Mouse (Mus musculus): ENCODE results near the gene Evi5. TPM values are rescaled to one million over a fixed set of nuclear protein-coding genes. Genes with fewer than 3 reads are reported as not detected.
"Not testable (repeated sequence)": the region's sequence is repeated elsewhere in the genome, so short reads cannot be mapped to it uniquely, and the experiment has no call there.

The Evi5 gene
- polyA plus RNA-seq, 1 experiment from 2014 or later, result 51.7 TPM

- peak within 1 kb of the TSS; percentile 98 for H3K9ac ChIP-seq
- peak within 1 kb of the TSS; percentile 98 for H3K4me3 ChIP-seq
- peaks cover 17% of the 10 kb centered on the region for H3K4me1 ChIP-seq
- H3K27me3 ChIP-seq, result no peaks in the 10 kb centered on the region; the same call in 1 of the 2 replicates
- peaks cover 32% of the 10 kb centered on the region for H3K36me3 ChIP-seq (ENCODE audit: poor library complexity, severe bottlenecking)
- H3K9me3 ChIP-seq (replicated peaks), result no peaks in the 10 kb centered on the region
- H3K4me2 ChIP-seq, result peak within 1 kb of the TSS; percentile 80
- WGBS, result 4% methylated on average over 64 of the region's 66 CpGs
- peak; percentile 98 for ATAC-seq
- H3K27ac ChIP-seq, result peak within 1 kb of the TSS; percentile 87
These were observed 25.5 kb upstream of the Evi5 start, which contains the start of gene Rpl5 for GRCm38 (mm10) chr5:107900206-107901013. Rpl5 (plus strand) TSS chr5:107900502.

GRCm38 (mm10) chr5:107896265-107896664 is 21.4 kb upstream of the Evi5 start:
- no peak overlapping the region for H3K9ac ChIP-seq
- no peak for ATAC-seq
- H3K4me1 ChIP-seq, result peaks cover 2% of the 10 kb centered on the region; the same call in 1 of the 2 replicates
- H3K36me3 ChIP-seq (ENCODE audit: poor library complexity, severe bottlenecking), result no peaks in the 10 kb centered on the region
- H3K27me3 ChIP-seq, result no peaks in the 10 kb centered on the region; the same call in 1 of the 2 replicates
- H3K4me2 ChIP-seq, result no peak overlapping the region
- 67% methylated on average over 1 of the region's 1 CpGs for WGBS
- no peaks in the 10 kb centered on the region for H3K9me3 ChIP-seq (replicated peaks)
- H3K4me3 ChIP-seq, result no peak overlapping the region
- no peak overlapping the region for H3K27ac ChIP-seq

GRCm38 (mm10) chr5:107894676-107895075 is 19.8 kb upstream of the Evi5 start:
- no peak overlapping the region for H3K9ac ChIP-seq
- H3K36me3 ChIP-seq (ENCODE audit: poor library complexity, severe bottlenecking), result no peaks in the 10 kb centered on the region
- H3K9me3 ChIP-seq (replicated peaks), result no peaks in the 10 kb centered on the region
- H3K27ac ChIP-seq, result no peak overlapping the region
- H3K4me3 ChIP-seq, result no peak overlapping the region
- 77% methylated on average over 7 of the region's 7 CpGs for WGBS
- H3K27me3 ChIP-seq, result no peaks in the 10 kb centered on the region; the same call in 1 of the 2 replicates
- no peak for ATAC-seq
- no peak overlapping the region for H3K4me2 ChIP-seq
- 0 out of 2 replicates have a peak, but pooled peaks cover 3% of the 10 kb centered on the region for H3K4me1 ChIP-seq

- 89% methylated on average over 1 of the region's 1 CpGs for WGBS
- not testable (repeated sequence) for H3K9ac ChIP-seq; H3K27ac ChIP-seq; H3K9me3 ChIP-seq (replicated peaks); H3K4me3 ChIP-seq; H3K27me3 ChIP-seq; H3K4me1 ChIP-seq; ATAC-seq; H3K4me2 ChIP-seq; H3K36me3 ChIP-seq (ENCODE audit: poor library complexity, severe bottlenecking)
These were observed 16.6 kb upstream of the Evi5 start for GRCm38 (mm10) chr5:107891515-107891914.

- Histone ChIP-seq H3K27ac (no peak overlapping the region), H3K4me3 (no peak overlapping the region), H3K9ac (no peak overlapping the region), H3K27me3 (no peaks in the 10 kb centered on the region), H3K36me3 (ENCODE audit: poor library complexity, severe bottlenecking) (no peaks in the 10 kb centered on the region), H3K9me3 (replicated peaks) (no peaks in the 10 kb centered on the region), H3K4me1 (0 out of 2 replicates have a peak, but pooled peaks cover 3% of the 10 kb centered on the region), H3K4me2 (no peak overlapping the region)
- ATAC-seq, result no peak
- 66% methylated on average over 9 of the region's 9 CpGs for WGBS
These were observed 15.3 kb upstream of the Evi5 start for GRCm38 (mm10) chr5:107889994-107890888.

- no peak overlapping the region for H3K4me2 ChIP-seq
- no peaks in the 10 kb centered on the region for H3K36me3 ChIP-seq (ENCODE audit: poor library complexity, severe bottlenecking)
- H3K27ac ChIP-seq, result no peak overlapping the region
- H3K4me3 ChIP-seq, result no peak overlapping the region
- H3K27me3 ChIP-seq, result no peaks in the 10 kb centered on the region
- H3K9me3 ChIP-seq (replicated peaks), result no peaks in the 10 kb centered on the region; the same call in 1 of the 2 replicates
- ATAC-seq, result no peak
- no peaks in the 10 kb centered on the region for H3K4me1 ChIP-seq
- 92% methylated on average over 5 of the region's 5 CpGs for WGBS
- H3K9ac ChIP-seq, result no peak overlapping the region
These were observed 5.8 kb upstream of the Evi5 start for GRCm38 (mm10) chr5:107880710-107881109.

GRCm38 (mm10) chr5:107877053-107877452 is 2.1 kb upstream of the Evi5 start:
- no peak overlapping the region for H3K27ac ChIP-seq
- no peak for ATAC-seq
- H3K9me3 ChIP-seq (replicated peaks), result no peaks in the 10 kb centered on the region; the same call in 1 of the 2 replicates
- H3K4me3 ChIP-seq, result no peak overlapping the region
- no peak overlapping the region for H3K4me2 ChIP-seq
- H3K27me3 ChIP-seq, result no peaks in the 10 kb centered on the region
- WGBS, result 76% methylated on average over 1 of the region's 1 CpGs
- H3K9ac ChIP-seq, result no peak overlapping the region
- no peaks in the 10 kb centered on the region for H3K36me3 ChIP-seq (ENCODE audit: poor library complexity, severe bottlenecking)
- H3K4me1 ChIP-seq, result peaks cover 5% of the 10 kb centered on the region; the same call in 1 of the 2 replicates

GRCm38 (mm10) chr5:107875261-107875611 is 329 bp upstream of the Evi5 start:
- Histone ChIP-seq H3K27me3 (peaks cover 2% of the 10 kb centered on the region; the same call in 1 of the 2 replicates), H3K9ac (no peak overlapping the region), H3K4me2 (no peak overlapping the region), H3K9me3 (replicated peaks) (no peaks in the 10 kb centered on the region; the same call in 1 of the 2 replicates), H3K4me3 (no peak overlapping the region), H3K4me1 (peaks cover 5% of the 10 kb centered on the region; the same call in 1 of the 2 replicates), H3K36me3 (ENCODE audit: poor library complexity, severe bottlenecking) (no peaks in the 10 kb centered on the region), H3K27ac (no peak overlapping the region)
- no peak for ATAC-seq

GRCm38 (mm10) chr5:107873886-107874302 is 1.0 kb downstream of the Evi5 start:
- H3K4me3 ChIP-seq, result no peak overlapping the region
- H3K27ac ChIP-seq, result no peak overlapping the region
- no peak overlapping the region for H3K4me2 ChIP-seq
- 0 out of 2 replicates have a peak overlapping the region, but pooled peaks have one; percentile 0 for H3K9ac ChIP-seq
- H3K9me3 ChIP-seq (replicated peaks), result no peaks in the 10 kb centered on the region; the same call in 1 of the 2 replicates
- H3K4me1 ChIP-seq, result peaks cover 5% of the 10 kb centered on the region; the same call in 1 of the 2 replicates
- ATAC-seq, result no peak
- WGBS, result 57% methylated on average over 7 of the region's 7 CpGs
- peaks cover 5% of the 10 kb centered on the region; the same call in 1 of the 2 replicates for H3K27me3 ChIP-seq
- H3K36me3 ChIP-seq (ENCODE audit: poor library complexity, severe bottlenecking), result no peaks in the 10 kb centered on the region

GRCm38 (mm10) chr5:107873330-107873729 is 1.6 kb downstream of the Evi5 start:
- WGBS, result 81% methylated on average over 6 of the region's 6 CpGs
- Histone ChIP-seq H3K4me3 (no peak overlapping the region), H3K9ac (no peak overlapping the region), H3K4me2 (no peak overlapping the region), H3K27ac (no peak overlapping the region), H3K36me3 (ENCODE audit: poor library complexity, severe bottlenecking) (no peaks in the 10 kb centered on the region), H3K4me1 (peaks cover 5% of the 10 kb centered on the region; the same call in 1 of the 2 replicates), H3K27me3 (peaks cover 5% of the 10 kb centered on the region; the same call in 1 of the 2 replicates), H3K9me3 (replicated peaks) (no peaks in the 10 kb centered on the region; the same call in 1 of the 2 replicates)
- no peak for ATAC-seq

- no peak for ATAC-seq
- H3K4me2 ChIP-seq, result no peak overlapping the region
- H3K9me3 ChIP-seq (replicated peaks), result no peaks in the 10 kb centered on the region
- no peaks in the 10 kb centered on the region for H3K36me3 ChIP-seq (ENCODE audit: poor library complexity, severe bottlenecking)
- H3K4me3 ChIP-seq, result no peak overlapping the region
- no peak overlapping the region for H3K9ac ChIP-seq
- peaks cover 5% of the 10 kb centered on the region; the same call in 1 of the 2 replicates for H3K4me1 ChIP-seq
- peaks cover 5% of the 10 kb centered on the region; the same call in 1 of the 2 replicates for H3K27me3 ChIP-seq
- H3K27ac ChIP-seq, result no peak overlapping the region
- WGBS, result 67% methylated on average over 2 of the region's 2 CpGs
These were observed 5.2 kb downstream of the Evi5 start for GRCm38 (mm10) chr5:107869701-107870100.

Data from forebrain, embryonic 13.5 days (tissue).